Mouse (Mus musculus) cerebellum, adult (tissue): ENCODE data around the gene Adh1.
A peak's percentile ranks its signal among the peaks of the same experiment; 100 is the strongest.

Experiments
- ATAC-seq: cut with Nextera tagmentation; 2 replicates; pipeline ENCODE4 v1.9.2; 2017; ENCODE audit warnings: mild to moderate bottlenecking, moderate library complexity, mixed read lengths; ENCODE audit not compliant: insufficient number of reproducible peaks, low FRiP score, low TSS enrichment

Gene Adh1

DNA sequence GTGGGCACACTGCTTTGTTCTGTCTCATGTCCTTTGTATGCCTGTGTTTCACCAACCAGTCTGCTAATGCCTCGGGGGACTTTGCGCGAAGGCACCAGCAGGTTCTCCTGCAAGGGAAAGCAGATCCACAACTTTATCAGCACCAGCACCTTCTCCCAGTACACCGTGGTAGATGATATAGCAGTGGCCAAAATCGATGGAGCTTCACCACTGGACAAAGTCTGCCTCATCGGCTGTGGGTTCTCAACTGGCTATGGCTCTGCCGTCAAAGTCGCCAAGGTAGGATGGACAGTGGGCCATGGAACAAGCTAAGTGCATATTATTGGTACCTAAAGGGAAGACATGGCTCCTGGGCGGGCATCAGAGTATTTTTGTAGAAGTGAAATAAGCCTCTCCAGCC lies 21.8 kb downstream of the Adh1 start:
- no peak for ATAC-seq

GRCm38 (mm10) chr3:138283831-138284230 lies 23.0 kb downstream of the Adh1 start:
- ATAC-seq = no peak

- ATAC-seq = no peak
Observed at GRCm38 (mm10) chr3:138285986-138286385, 25.2 kb downstream of the Adh1 start.

- ATAC-seq = no peak
Observed at GRCm38 (mm10) chr3:138287686-138288085, 26.9 kb downstream of the Adh1 start.

DNA sequence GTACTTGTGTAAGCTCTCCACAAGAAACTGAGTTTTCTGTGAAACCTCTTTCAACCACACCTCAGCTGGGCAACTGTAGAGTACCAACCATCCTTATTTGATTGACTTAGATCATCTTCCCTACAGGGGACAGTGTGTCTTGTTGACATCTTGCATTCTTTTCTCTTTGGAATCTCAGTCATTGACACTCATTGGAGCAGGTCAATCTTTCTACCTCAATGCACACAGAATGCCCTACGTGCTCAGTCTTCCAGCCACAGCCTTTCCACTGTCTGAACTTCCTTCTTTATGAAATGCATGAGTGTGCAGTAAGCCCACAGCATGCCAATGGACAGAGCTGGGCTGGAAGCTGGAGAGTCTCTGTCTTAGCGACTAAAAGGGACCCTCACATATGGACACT lies 29.9 kb downstream of the Adh1 start:
- ATAC-seq = no peak

GRCm38 (mm10) chr3:138291529-138292117 lies 30.8 kb downstream of the Adh1 start:
- no peak for ATAC-seq

GRCm38 (mm10) chr3:138293298-138293895 lies 32.6 kb downstream of the Adh1 start:
- no peak for ATAC-seq

- ATAC-seq = no peak
Observed at GRCm38 (mm10) chr3:138300130-138300529, 39.3 kb downstream of the Adh1 start.

DNA sequence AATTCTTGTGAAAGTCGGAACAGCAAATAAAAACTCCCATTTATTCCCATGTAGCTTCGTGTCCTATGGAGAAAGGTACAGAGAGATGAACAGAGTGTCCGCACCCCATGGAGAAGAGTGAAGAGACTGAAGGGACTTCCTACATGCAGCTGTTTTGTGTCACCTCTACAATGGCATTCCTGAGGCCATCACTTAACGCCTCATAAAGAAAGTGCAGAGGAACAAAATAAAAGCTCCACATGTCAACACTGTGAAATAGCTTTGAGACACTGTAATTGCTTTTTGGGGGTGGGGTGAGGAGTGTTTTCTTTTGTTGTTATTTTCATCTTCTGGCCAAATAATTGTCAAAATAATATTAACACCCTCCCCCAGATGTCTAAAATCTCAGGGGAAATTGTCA lies 41.9 kb downstream of the Adh1 start:
- no peak for ATAC-seq

DNA sequence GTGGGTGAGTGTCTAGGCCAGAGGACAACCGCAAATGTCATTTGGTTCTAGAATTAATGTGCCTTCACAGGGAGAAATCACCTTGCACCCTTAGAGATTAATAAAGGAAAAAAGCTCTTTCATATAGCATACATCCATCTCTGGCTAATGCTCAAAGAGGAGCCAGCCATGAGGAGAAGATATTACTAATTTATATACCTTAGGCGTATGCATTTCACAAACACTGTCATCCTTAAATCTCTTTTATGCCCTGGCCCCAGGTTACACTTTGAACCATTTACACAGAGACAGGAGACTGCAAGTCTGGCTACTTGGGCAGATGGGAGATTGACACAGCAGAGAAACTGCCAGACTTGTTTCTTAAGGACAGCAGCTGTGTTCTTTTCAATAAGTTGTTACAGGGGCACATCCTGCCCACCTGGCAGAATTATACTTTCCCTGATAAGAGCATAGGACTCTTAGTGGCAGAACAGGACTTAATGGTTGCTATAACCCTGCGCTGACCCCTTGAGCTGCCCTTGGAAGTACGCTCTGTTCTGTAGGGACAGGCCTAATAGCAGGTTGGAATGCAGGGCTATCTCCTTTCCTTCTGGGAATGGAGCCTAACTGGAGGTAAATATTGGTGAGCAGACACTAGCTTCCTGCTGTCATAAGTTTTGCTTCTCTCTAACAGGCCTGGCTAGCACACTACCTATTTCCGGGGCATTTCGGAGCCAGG lies 43.1 kb downstream of the Adh1 start:
- ATAC-seq = no peak

- no peak for ATAC-seq
Observed at GRCm38 (mm10) chr3:138304489-138304871, 43.7 kb downstream of the Adh1 start.

DNA sequence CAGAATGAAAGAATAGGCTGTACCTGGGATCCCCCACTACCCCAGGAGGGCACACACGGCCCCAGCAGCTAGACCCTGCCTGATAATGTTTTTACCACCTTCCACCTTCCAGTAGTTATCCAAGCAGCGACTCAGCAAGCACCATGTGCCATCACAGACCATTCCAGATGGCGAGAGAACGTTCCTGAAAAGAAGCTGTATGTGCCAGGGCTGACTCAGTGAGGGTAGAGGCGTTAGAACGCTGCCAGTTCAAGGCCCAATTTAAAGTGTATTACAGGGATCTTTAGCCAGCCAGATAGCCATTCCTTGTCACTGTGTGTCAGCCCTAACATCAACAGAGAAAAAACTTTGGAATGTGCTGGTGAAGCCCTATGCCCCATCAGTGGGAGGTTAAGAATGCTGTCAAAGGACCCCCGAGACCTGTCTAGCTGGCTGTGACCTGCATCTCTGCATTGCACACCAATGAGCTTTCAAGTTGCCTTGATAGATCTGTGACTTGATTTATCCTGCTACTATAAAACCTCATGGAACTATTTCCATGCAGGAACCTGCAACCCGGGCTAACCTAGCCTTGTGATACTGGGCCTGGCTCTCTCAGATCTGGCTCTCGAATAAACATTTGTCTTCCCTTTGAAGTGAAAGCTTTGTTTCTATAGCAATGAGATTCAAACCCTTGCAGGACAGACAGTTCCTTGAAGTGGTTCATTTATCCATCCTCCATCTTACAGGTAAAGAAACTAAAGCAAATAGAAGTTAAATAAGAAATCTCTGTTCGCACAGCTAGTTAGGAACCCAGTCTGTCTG lies 44.9 kb downstream of the Adh1 start:
- no peak for ATAC-seq

DNA sequence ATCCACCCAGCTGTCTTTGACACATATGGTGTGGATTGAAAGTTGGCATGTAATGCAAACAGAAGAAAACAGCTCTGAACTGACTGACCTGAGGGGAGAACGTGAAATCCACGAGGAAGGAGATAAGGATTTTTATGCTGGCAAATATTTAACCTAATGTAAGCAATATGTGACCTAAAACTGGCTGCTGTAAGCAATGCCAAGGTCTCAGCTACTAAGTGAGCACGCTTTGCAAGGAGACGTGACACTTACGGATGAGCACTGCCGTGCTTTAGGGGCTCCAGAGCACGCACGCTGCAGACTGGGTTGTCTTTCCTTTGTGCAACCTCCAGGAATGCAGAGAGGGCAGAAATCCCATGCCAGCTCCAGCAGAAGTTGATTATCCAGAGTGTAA lies 45.5 kb downstream of the Adh1 start:
- ATAC-seq = no peak

DNA sequence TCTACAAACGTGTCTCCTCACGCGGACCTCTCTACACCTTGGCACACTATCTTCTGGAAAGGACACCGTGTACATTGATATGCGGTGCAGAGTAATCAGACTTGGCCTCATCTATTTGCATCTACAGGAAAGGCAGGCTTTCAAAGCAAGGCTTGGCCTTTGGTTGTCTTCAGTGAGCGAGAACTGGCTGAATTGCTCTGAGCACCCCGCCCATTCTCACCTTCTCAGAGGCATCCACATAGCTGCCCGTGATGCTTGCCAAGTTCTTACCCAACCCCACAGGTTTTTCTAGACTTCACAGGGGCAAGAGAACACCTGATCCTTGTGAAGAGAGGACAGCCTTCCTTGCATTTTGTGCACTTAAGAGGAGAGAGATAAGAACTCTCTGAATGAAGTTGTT lies 49.1 kb downstream of the Adh1 start:
- no peak for ATAC-seq

GRCm38 (mm10) chr3:138311015-138311414 lies 50.2 kb downstream of the Adh1 start:
- ATAC-seq = 0 out of 2 replicates have a peak, but pooled peaks have one; percentile 49

DNA sequence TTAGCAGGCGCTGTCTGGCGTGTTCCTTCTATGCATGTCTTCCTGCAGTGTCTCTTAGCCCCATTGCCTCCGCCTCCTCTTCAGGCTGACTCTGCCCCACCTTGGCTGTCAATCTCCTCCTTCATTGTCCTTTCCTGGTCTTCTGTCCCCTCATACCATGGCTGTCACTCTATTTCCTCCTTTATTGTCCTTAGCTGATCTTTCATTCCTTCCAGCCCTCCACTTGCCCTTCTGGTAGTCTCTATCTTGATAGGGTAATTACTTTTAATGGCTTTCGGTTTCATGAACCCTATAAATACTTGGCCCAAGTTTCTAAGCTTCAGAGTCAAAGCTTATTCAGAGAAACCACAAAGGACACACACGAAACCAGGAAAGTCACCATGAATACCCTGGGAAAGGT lies 52.2 kb downstream of the Adh1 start, which contains the start of gene Adh6a:
TSS of gene Adh6a (plus strand) at position 322 of the 400 bp plus-strand sequence.
- no peak for ATAC-seq

GRCm38 (mm10) chr3:138316908-138317472 lies 56.2 kb downstream of the Adh1 start:
- no peak for ATAC-seq

DNA sequence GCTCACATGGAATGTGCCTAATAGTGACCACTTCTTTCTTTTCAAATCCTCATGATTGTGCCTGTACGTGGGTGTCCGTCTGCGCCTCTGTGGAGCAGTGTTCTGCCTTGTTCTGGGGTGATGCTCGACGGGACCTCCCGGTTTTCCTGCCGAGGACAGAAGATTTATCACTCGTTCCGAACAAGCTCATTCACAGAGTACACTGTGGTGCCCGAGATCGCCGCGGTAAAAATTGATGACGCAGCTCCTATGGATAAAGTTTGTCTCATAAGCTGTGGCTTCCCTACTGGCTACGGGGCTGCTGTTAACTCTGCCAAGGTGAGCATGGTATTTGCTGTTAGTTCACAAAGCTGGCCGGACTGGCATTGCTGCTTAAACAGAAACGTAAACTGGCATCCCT lies 64.2 kb downstream of the Adh1 start:
- no peak for ATAC-seq

- ATAC-seq = no peak
Observed at GRCm38 (mm10) chr3:138325466-138325865, 64.7 kb downstream of the Adh1 start.

DNA sequence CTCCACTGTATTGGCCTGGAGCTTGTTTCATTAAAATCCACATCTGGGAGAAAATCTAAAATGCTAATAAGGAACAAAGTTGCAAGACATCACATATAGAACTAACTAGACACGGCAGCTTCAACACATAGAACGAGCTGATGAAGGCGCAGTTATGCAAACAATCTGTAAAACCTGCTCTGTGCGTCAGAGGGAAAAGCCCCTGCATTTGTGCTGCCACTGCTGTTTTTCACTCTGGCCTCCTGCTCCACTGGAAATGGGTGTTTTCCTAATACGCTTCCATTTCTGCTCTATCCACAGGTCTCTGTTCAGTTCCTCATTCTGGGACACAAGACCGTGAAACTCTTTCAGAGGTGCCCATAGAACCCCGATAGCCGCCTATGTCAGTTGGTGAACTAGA lies 73.1 kb downstream of the Adh1 start:
- ATAC-seq = no peak

DNA sequence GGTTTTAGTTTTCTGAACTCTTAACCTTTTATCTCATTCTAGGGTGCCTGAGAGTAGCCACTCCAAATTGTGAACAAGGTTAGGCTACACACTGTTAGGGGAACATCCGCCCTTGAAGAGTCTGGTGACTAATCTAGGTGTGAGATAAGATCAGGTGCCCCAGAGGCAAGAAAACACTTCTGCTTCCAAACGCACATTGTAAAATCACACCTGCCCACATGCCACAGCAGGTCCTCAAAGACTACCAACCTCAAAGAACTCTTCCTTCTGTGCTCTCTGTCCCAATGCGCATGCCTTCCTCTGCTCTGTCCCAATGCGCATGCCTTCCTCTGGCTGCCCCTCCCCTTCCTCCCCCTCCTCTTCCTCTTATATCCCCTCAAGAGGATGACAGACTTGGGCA lies 73.5 kb downstream of the Adh1 start:
- no peak for ATAC-seq
